Mouse (Mus musculus) brain, embryonic 14.5 days (tissue): ENCODE measurements around the gene Coq2.

Experiments
- CTCF ChIP-seq: fragments of 200-500 bp; IDR thresholded peaks from 2 replicates; pipeline ENCODE4 v1.5.1; 2012; ENCODE audit warnings: inconsistent platforms, mild to moderate bottlenecking, moderate library complexity, borderline replicate concordance; ENCODE audit not compliant: insufficient read depth, insufficient read length; ENCODE audit errors: extremely low read depth
- POLR2A ChIP-seq: fragments of 200-500 bp; IDR thresholded peaks from 2 replicates; pipeline ENCODE4 v1.6.1; 2012; ENCODE audit warnings: mild to moderate bottlenecking, inconsistent platforms, borderline replicate concordance; ENCODE audit not compliant: poor library complexity, insufficient read depth, insufficient read length, severe bottlenecking; ENCODE audit errors: extremely low read depth

GRCm38 (mm10) chr5:100619586-100620275 is 55.2 kb downstream of the Coq2 start:
- TF ChIP-seq CTCF = no peak
- no peak for TF ChIP-seq POLR2A
